Mouse (Mus musculus): ENCODE results near the gene Tmem156.

The Tmem156 gene

DNA sequence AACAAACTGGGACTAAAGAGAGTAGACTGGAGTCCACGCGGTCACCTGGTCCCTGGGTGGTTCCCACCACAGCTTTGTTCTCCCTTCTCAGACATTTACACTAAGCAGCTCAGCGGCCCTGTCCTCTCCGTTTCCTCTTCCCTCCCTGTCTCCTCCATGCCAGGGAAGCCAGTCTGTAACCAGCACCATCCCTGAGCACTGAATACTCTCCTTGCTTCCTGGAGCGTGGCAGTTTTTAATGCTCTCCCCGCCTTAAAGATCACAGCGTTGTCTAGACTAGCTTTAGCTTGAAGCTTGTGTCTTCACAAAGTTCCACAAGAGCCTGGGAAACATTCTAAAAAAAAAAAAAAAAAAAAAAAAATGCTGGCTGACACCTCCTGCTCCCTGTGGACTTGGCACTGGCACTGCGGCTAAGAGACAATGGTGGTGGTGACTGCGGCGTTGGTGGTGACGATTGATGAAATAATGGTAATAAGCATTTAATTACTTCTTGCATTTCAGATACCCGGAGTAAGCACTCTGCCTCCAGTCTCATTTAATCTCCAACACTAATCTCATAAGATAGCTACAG, 44.6 kb downstream of the Tmem156 start:
- in situ Hi-C loops (cut with MseI, MboI) = no loop called here

- in situ Hi-C loops (cut with MseI, MboI) = no loop called here
Measured at GRCm38 (mm10) chr5:65046442-65047284, 45.3 kb downstream of the Tmem156 start.

- in situ Hi-C loops (cut with MseI, MboI) = no loop called here
Measured at GRCm38 (mm10) chr5:65045642-65046370, 46.1 kb downstream of the Tmem156 start.

DNA sequence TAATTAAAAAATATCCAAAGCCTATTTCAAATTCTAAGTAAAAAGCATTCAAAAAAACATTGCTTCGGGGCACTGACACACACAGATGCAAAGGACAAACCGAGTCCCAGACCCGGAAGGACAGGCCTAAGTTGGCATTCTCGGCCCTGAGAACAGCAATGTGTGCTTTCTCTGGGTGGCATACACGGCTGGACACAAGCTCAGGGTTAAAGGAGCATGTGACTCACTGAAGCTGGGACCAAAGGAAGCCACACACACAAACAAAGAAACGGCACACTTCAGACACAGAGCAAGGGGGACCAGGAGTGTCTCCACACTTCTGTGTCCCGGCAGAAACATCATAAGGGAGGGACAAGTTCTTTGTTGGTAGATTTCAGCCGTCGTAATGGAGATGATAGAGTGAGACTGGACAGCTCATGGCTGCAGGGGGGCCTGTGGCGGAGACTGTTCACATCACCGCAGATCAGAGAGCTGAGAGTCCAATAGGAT, 48.5 kb downstream of the Tmem156 start:
- in situ Hi-C loops (cut with MseI, MboI) = no loop called here

DNA sequence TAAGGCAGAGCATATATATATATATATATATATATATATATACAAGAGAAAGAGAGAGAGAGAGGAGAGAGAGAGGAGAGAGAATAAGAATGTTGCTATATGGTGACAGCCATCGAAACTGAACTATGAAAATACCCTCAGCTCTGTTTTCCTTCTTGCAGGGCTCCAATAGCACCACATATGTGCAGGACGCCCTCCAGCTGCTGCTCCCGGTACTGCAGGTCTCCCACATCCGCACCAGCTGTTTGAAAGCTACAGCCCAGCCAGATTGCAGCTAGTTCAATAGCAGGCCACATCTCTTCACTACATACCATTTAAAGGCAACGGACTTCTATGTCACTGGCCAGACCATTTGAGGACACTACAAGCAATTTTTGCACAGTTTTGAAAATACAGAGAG, 51.5 kb downstream of the Tmem156 start:
- in situ Hi-C loops (cut with MseI, MboI) = no loop called here

GRCm38 (mm10) chr5:65038811-65039571, 52.9 kb downstream of the Tmem156 start:
- in situ Hi-C loops (cut with MseI, MboI) = no loop called here

GRCm38 (mm10) chr5:65038305-65038704, 53.6 kb downstream of the Tmem156 start:
- in situ Hi-C loops (cut with MseI, MboI) = no loop called here

DNA sequence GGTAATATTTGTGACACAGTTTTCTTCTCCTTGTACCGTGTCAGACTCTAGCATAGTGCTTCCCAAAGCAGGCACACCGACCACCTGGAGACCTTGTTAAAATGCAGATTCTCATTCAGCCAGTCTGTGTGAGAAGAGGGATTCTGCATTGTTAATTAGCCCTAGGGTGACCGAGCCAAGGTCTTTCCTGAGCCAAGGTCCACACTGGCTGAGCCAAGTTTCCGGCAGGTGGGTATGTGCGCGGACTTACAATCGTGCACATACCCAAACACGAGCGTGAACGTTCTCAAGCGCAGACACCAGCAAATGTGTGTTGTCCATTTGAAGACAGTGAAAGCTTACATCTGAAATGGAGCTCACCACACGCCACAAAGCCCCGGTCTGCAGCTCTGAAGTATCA, 55.3 kb downstream of the Tmem156 start:
- in situ Hi-C loops (cut with MseI, MboI) = no loop called here

DNA sequence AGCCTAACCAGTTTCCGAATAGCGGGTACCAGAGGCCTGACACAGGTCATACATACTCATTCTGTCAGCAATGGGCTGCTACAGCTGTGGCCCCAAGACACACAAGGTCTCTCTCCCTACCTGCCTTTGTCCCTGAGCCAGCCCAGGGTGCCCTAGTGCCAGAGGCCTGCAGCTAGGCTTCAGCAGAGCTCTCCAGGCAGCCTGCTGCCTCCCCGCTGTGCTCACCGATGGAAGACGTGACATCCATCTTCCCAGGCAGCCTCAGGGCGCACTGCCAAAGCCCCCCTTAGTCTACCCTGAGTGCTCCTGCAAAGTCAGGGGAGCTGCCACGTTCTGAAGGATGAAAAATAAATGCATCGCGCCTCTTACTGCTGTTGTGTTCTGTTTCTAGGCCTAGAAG, 63.9 kb downstream of the Tmem156 start:
- in situ Hi-C loops (cut with MseI, MboI) = no loop called here

- in situ Hi-C loops (cut with MseI, MboI) = no loop called here
Measured at GRCm38 (mm10) chr5:65026776-65027175, 65.2 kb downstream of the Tmem156 start.

- in situ Hi-C loops (cut with MseI, MboI) = no loop called here
Measured at GRCm38 (mm10) chr5:65025916-65026315, 66.0 kb downstream of the Tmem156 start.

GRCm38 (mm10) chr5:65024641-65025040, 67.3 kb downstream of the Tmem156 start:
- in situ Hi-C loops (cut with MseI, MboI) = no loop called here

DNA sequence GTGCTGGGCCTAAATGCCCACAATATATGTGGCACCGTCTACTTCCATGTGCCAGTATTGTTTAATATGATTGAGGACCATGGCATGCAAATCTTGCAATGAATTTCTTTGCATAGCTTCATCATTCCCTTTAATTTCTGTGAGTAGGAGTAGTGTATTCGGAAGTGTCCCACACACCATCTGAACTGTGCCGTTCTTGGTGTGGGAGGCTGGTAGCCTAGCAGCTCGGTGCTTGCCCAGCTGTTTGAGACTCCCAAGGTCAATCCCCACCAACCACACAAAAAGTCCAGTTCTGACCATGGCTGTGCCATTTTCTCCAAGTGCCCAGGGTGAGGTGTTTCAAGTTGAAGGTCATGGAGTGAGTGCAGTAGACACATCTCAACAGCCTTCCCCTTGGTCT, 69.9 kb downstream of the Tmem156 start:
- in situ Hi-C loops (cut with MseI, MboI) = no loop called here

DNA sequence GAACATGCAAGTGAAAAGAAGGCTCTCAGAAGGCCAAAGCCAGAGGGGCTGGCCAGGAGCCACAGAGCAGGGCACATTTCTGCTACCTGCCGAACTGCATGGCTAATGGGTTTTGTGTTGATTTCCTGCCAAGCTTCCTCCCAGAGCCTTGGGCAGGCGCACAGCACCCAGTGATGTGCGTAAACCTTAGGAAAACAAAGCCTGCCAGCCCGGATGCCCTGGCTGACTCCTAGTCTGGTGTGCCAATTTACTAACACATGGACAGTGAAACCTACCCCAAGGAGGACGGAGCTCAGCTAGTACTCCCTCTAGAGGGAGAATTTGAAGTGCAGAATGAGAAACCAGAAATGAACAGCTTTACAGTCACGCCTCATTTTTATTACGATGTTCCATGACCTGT, 72.1 kb downstream of the Tmem156 start:
- in situ Hi-C loops (cut with MseI, MboI) = no loop called here

GRCm38 (mm10) chr5:65019109-65019508, 72.8 kb downstream of the Tmem156 start:
- in situ Hi-C loops (cut with MseI, MboI) = no loop called here

- in situ Hi-C loops (cut with MseI, MboI) = no loop called here
Measured at GRCm38 (mm10) chr5:65015508-65015907, 76.4 kb downstream of the Tmem156 start.

- in situ Hi-C loops (cut with MseI, MboI) = no loop called here
Measured at GRCm38 (mm10) chr5:65011901-65012573, 79.9 kb downstream of the Tmem156 start.

- in situ Hi-C loops (cut with MseI, MboI) = loop anchor here (10.0 kb wide), 2 partner anchors 219 to 239 kb away; no protein-coding TSS in a partner anchor
Measured at GRCm38 (mm10) chr5:65006011-65006491, 85.9 kb downstream of the Tmem156 start.

GRCm38 (mm10) chr5:65005251-65005650, 86.7 kb downstream of the Tmem156 start:
- in situ Hi-C loops (cut with MseI, MboI) = loop anchor here (10.0 kb wide), 2 partner anchors 220 to 240 kb away; no protein-coding TSS in a partner anchor
